In the genomic region with DNA sequence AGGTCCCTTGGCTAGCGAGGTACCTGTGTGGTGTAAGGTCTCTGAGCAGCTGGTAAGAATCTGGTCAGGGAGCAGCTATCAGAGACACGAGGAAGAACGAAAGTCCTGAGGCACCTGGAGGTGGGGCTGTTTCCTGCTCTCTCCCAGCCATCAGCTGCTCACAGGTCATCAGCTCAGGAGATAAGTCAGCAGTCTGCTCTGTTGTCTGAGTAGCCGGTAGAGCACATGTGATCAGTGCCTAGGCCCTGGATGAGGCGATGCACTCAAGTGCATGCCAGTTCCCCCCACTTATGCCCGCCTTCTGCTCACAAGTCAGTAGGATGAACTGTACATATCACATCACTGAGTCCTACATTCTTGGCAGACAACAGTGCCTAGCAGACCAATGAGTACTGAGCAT, we compare ENCODE assay signal across 25 mouse cellular contexts. TPM values are rescaled to one million over a fixed set of nuclear protein-coding genes. Genes with fewer than 3 reads are reported as not detected.
DNase-seq lines count a peak whose midpoint lies in the region; ATAC-seq and TF ChIP-seq lines count a peak whose summit lies in the region.
"Had no signal": no experiment of that assay in that cellular context is flagged by ENCODE, and none has a peak within 500 bp of the region (broad histone marks: within the 10 kb centered on the region; RNA-seq: fewer than 3 reads in every experiment).

No protein-coding gene starts in this region.

- DNase-seq in heart, postnatal 4 days: no peak
- no peak for DNase-seq in stomach, postnatal 0 days (ENCODE audit: low spot score)
- no peak for DNase-seq in right cerebral cortex, postnatal 25 days
- no peak for DNase-seq in adrenal gland, adult (ENCODE audit: inconsistent age in 2 of 2, low spot score in 1 of 2)
- DNase-seq: adrenal gland, adult 2 months; adrenal gland, postnatal 10 days; adrenal gland, postnatal 25 days; B cell, adult 2 months; cerebellum, adult 11 months; cerebellum, adult 2 months; cerebellum, adult 9-10 months; cerebellum, postnatal 10 days; cerebellum, postnatal 25 days had no signal

- H3K9me3 ChIP-seq in heart, embryonic 16.5 days (replicated peaks; ENCODE audit: control insufficient read depth, low read length): no peaks in the 10 kb centered on the region
- H3K9me3 ChIP-seq in intestine, embryonic 15.5 days: no peaks in the 10 kb centered on the region
- no peaks in the 10 kb centered on the region for H3K9me3 ChIP-seq in intestine, postnatal 0 days (ENCODE audit: control insufficient read depth)
- H3K9me3 ChIP-seq in stomach, postnatal 0 days (ENCODE audit: control insufficient read depth, low read length): no peaks in the 10 kb centered on the region
- H3K9me3 ChIP-seq: embryonic facial prominence, embryonic 10.5 days; embryonic facial prominence, embryonic 12.5 days; forebrain, embryonic 13.5 days; forebrain, embryonic 15.5 days; G1E had no signal

- no peak overlapping the region for H3K9ac ChIP-seq in heart, embryonic 16.5 days (ENCODE audit: low read length)
- H3K9ac ChIP-seq in intestine, embryonic 15.5 days: no peak overlapping the region
- H3K9ac ChIP-seq in intestine, postnatal 0 days (ENCODE audit: low read depth, low read length): no peak overlapping the region
- H3K9ac ChIP-seq in stomach, postnatal 0 days (ENCODE audit: low read length): no peak overlapping the region
- H3K9ac ChIP-seq: embryonic facial prominence, embryonic 12.5 days; forebrain, embryonic 13.5 days; forebrain, embryonic 15.5 days had no signal

- H3K36me3 ChIP-seq in heart, embryonic 16.5 days (ENCODE audit: control insufficient read depth, insufficient read depth): peaks cover 13% of the 10 kb centered on the region
- H3K36me3 ChIP-seq in intestine, embryonic 15.5 days: no peaks in the 10 kb centered on the region
- H3K36me3 ChIP-seq in intestine, postnatal 0 days (ENCODE audit: control insufficient read depth, insufficient read depth): 0 out of 2 replicates have a peak, but pooled peaks cover 6% of the 10 kb centered on the region
- H3K36me3 ChIP-seq in stomach, postnatal 0 days (ENCODE audit: control insufficient read depth, insufficient read depth, low read length): no peaks in the 10 kb centered on the region

- TF ChIP-seq EP300 in stomach, postnatal 0 days (optimal IDR thresholded peaks at IDR 0.05): no peak

- TF ChIP-seq CTCF in intestine, postnatal 0 days (IDR thresholded peaks at IDR 0.05; ENCODE audit: low read depth): peak; percentile 48
- no peak for TF ChIP-seq CTCF in stomach, postnatal 0 days (IDR thresholded peaks at IDR 0.05; ENCODE audit: low read depth)

- H3K27ac ChIP-seq in heart, embryonic 16.5 days (ENCODE audit: low read length): no peak overlapping the region
- H3K27ac ChIP-seq in intestine, embryonic 15.5 days: no peak overlapping the region
- no peak overlapping the region for H3K27ac ChIP-seq in intestine, postnatal 0 days (ENCODE audit: low read depth, low read length)
- no peak overlapping the region for H3K27ac ChIP-seq in stomach, postnatal 0 days (replicated peaks)
- H3K27ac ChIP-seq: embryonic facial prominence, embryonic 10.5 days; embryonic facial prominence, embryonic 12.5 days; forebrain, embryonic 13.5 days; forebrain, embryonic 15.5 days had no signal

- H3K4me2 ChIP-seq in heart, embryonic 16.5 days (ENCODE audit: low read depth, low read length): no peak overlapping the region
- H3K4me2 ChIP-seq in intestine, embryonic 15.5 days (replicated peaks): no peak overlapping the region
- H3K4me2 ChIP-seq in intestine, postnatal 0 days (replicated peaks; ENCODE audit: low read depth): no peak overlapping the region
- no peak overlapping the region for H3K4me2 ChIP-seq in stomach, postnatal 0 days (replicated peaks; ENCODE audit: low read depth)
- H3K4me2 ChIP-seq: embryonic facial prominence, embryonic 12.5 days; forebrain, embryonic 13.5 days; forebrain, embryonic 15.5 days had no signal

- H3K4me3 ChIP-seq in heart, embryonic 16.5 days (ENCODE audit: low read length): no peak overlapping the region
- no peak overlapping the region for H3K4me3 ChIP-seq in intestine, embryonic 15.5 days (replicated peaks)
- H3K4me3 ChIP-seq in intestine, postnatal 0 days (ENCODE audit: low read depth, low read length): no peak overlapping the region
- H3K4me3 ChIP-seq in stomach, postnatal 0 days (ENCODE audit: low read depth, low read length): no peak overlapping the region
- H3K4me3 ChIP-seq: embryonic facial prominence, embryonic 10.5 days; embryonic facial prominence, embryonic 12.5 days; forebrain, embryonic 13.5 days; forebrain, embryonic 15.5 days had no signal

- 0 out of 2 replicates have a peak, but pooled peaks have one; percentile 58 for ATAC-seq in heart, embryonic 16.5 days (replicated peaks; ENCODE audit: extremely low read depth, insufficient read depth, low FRiP score)
- peak; percentile 49; the same call in 1 of the 2 replicates for ATAC-seq in intestine, embryonic 15.5 days
- peak; percentile 81 for ATAC-seq in intestine, postnatal 0 days
- peak; percentile 32; the same call in 1 of the 2 replicates for ATAC-seq in stomach, postnatal 0 days (ENCODE audit: low FRiP score, low TSS enrichment)
- ATAC-seq: activated CD4-positive, CD25-positive, alpha-beta regulatory T cell, adult 4 months; CD4-positive, CD25-positive, alpha-beta regulatory T cell, adult 4 months; forebrain, embryonic 13.5 days; forebrain, embryonic 15.5 days; Patski had no signal

- no peaks in the 10 kb centered on the region for H3K4me1 ChIP-seq in heart, embryonic 16.5 days (ENCODE audit: control insufficient read depth, insufficient read depth, low read length)
- no peaks in the 10 kb centered on the region for H3K4me1 ChIP-seq in intestine, embryonic 15.5 days (replicated peaks)
- no peaks in the 10 kb centered on the region for H3K4me1 ChIP-seq in intestine, postnatal 0 days (replicated peaks; ENCODE audit: control insufficient read depth, insufficient read depth, low read length)
- no peaks in the 10 kb centered on the region for H3K4me1 ChIP-seq in stomach, postnatal 0 days (replicated peaks; ENCODE audit: control insufficient read depth, insufficient read depth)
- H3K4me1 ChIP-seq: embryonic facial prominence, embryonic 12.5 days had no signal

- 59% methylated on average over 6 of the region's 6 CpGs for WGBS in heart, embryonic 16.5 days
- WGBS in intestine, embryonic 15.5 days: 80% methylated on average over 6 of the region's 6 CpGs
- 51% methylated on average over 6 of the region's 6 CpGs for WGBS in intestine, postnatal 0 days
- WGBS in stomach, postnatal 0 days: 78% methylated on average over 6 of the region's 6 CpGs

- H3K27me3 ChIP-seq in heart, embryonic 16.5 days (ENCODE audit: control insufficient read depth, insufficient read depth, low read length): no peaks in the 10 kb centered on the region
- H3K27me3 ChIP-seq in intestine, embryonic 15.5 days (replicated peaks): no peaks in the 10 kb centered on the region
- no peaks in the 10 kb centered on the region for H3K27me3 ChIP-seq in intestine, postnatal 0 days (replicated peaks; ENCODE audit: control insufficient read depth, insufficient read depth, low read length)
- no peaks in the 10 kb centered on the region for H3K27me3 ChIP-seq in stomach, postnatal 0 days (ENCODE audit: control insufficient read depth, insufficient read depth, low read length)
- H3K27me3 ChIP-seq: CH12.LX; embryonic facial prominence, embryonic 12.5 days; forebrain, embryonic 13.5 days; forebrain, embryonic 15.5 days; Patski had no signal

RNA-seq across cellular contexts. Expression of a gene that starts 24.3 kb away (rescaled TPM):
- polyA plus RNA-seq in heart, embryonic 16.5 days (2015; fragmentation: Nextera tagmentation; extraction: Ambion mirVana): 4.6 and 6.7 TPM in 2 replicates
- total RNA-seq in heart, postnatal 4 days (2021): 1 to 10 TPM; 2.0 to 2.5 TPM
- polyA plus RNA-seq in intestine, embryonic 15.5 days (2015; fragmentation: Nextera tagmentation; extraction: Ambion mirVana): 0.70 and 0.71 TPM in 2 replicates
- 0.38 and 0.51 TPM in 2 replicates for polyA plus RNA-seq in intestine, postnatal 0 days (2015; fragmentation: Nextera tagmentation; extraction: Ambion mirVana)
- 0.05 and 0.21 TPM in 2 replicates for polyA plus RNA-seq in stomach, postnatal 0 days (2015; fragmentation: Nextera tagmentation; extraction: Ambion mirVana)
- total RNA-seq: CH12.LX had no signal
- polyA plus RNA-seq: activated CD4-positive, CD25-positive, alpha-beta regulatory T cell, adult 4 months; CD4-positive, CD25-positive, alpha-beta regulatory T cell, adult 4 months; Patski had no signal
